Mouse (Mus musculus) embryonic facial prominence, embryonic 14.5 days (tissue): ENCODE data around the gene Mgrn1. TPM values are rescaled to one million over a fixed set of nuclear protein-coding genes. Genes with fewer than 3 reads are reported as not detected.

Experiments
- ATAC-seq: fragments of 200-750 bp; cut with Nextera tagmentation; 2 replicates; pipeline ENCODE4 v1.8.0; 2017; ENCODE audit warnings: low read depth, moderate number of reproducible peaks, moderate TSS enrichment
- DNase-seq: peaks from one replicate; pipeline ENCODE4 v3.0.0-alpha.2; 2015; ENCODE audit warnings: low spot score
- H3K27ac ChIP-seq: fragments of 300-500 bp; sonication (generic); replicated peaks from 2 replicates; pipeline ENCODE4 v1.5.1; 2014; ENCODE audit warnings: low read depth, mild to moderate bottlenecking, low read length, moderate library complexity
- H3K27me3 ChIP-seq: fragments of 300-500 bp; sonication (generic); replicated peaks from 2 replicates; pipeline ENCODE4 v1.6.1; 2014; ENCODE audit warnings: low read length; ENCODE audit not compliant: control insufficient read depth, insufficient read depth
- H3K36me3 ChIP-seq: fragments of 300-500 bp; sonication (generic); 2 replicates; pipeline ENCODE4 v1.6.1; 2014; ENCODE audit warnings: low read length, mixed read lengths; ENCODE audit not compliant: control insufficient read depth, insufficient read depth
- H3K4me1 ChIP-seq: fragments of 300-500 bp; sonication (generic); 2 replicates; pipeline ENCODE4 v1.6.1; 2014; ENCODE audit warnings: antibody characterized with exemption, low read length; ENCODE audit not compliant: control insufficient read depth, insufficient read depth
- H3K4me2 ChIP-seq: fragments of 300-500 bp; sonication (generic); 2 replicates; pipeline ENCODE4 v1.6.1; 2014; ENCODE audit warnings: low read depth, mild to moderate bottlenecking, low read length, moderate library complexity, mixed read lengths
- H3K4me3 ChIP-seq: fragments of 300-500 bp; sonication (generic); 2 replicates; pipeline ENCODE4 v1.5.1; 2014; ENCODE audit warnings: low read depth, mild to moderate bottlenecking, low read length
- H3K9ac ChIP-seq: fragments of 300-500 bp; sonication (generic); 2 replicates; pipeline ENCODE4 v1.6.1; 2014; ENCODE audit warnings: low read depth, mild to moderate bottlenecking, low read length, moderate library complexity, mixed read lengths
- H3K9me3 ChIP-seq: fragments of 300-500 bp; sonication (generic); 2 replicates; pipeline ENCODE4 v1.6.1; 2016; ENCODE audit warnings: low read length; ENCODE audit not compliant: control insufficient read depth
- WGBS: fragments of 180-500 bp; shearing (Covaris S2); extraction: QIAGEN DNeasy Blood & Tissue Kit; methylation state at CpG from one replicate; pipeline ENCODE4 v1.1.7; 2014; 5-methylcytosine and 5-hydroxymethylcytosine counted together
- polyA plus RNA-seq: library from polyadenylated mRNA; unstranded; fragments of >200 nt; fragmentation: Nextera tagmentation; extraction: Ambion mirVana; gene quantifications from 2 replicates; pipeline ENCODE4 v1.2.1, GENCODE M21; 2014

Gene Mgrn1
- polyA plus RNA-seq, 1 experiment from 2014 or later, result 76.2 TPM

GRCm38 (mm10) chr16:4979755-4980380 lies 93.8 kb downstream of the Mgrn1 start:
- H3K9ac ChIP-seq, result no peak overlapping the region
- no peak overlapping the region for H3K27ac ChIP-seq
- WGBS, result 74% methylated on average over 4 of the region's 4 CpGs
- ATAC-seq, result peak; percentile 77; the same call in 1 of the 2 replicates
- no peaks in the 10 kb centered on the region for H3K27me3 ChIP-seq
- H3K4me2 ChIP-seq, result no peak overlapping the region
- H3K9me3 ChIP-seq, result no peaks in the 10 kb centered on the region
- H3K36me3 ChIP-seq, result no peaks in the 10 kb centered on the region
- no peaks in the 10 kb centered on the region for H3K4me1 ChIP-seq
- peak; percentile 38 for DNase-seq
- H3K4me3 ChIP-seq, result no peak overlapping the region

DNA sequence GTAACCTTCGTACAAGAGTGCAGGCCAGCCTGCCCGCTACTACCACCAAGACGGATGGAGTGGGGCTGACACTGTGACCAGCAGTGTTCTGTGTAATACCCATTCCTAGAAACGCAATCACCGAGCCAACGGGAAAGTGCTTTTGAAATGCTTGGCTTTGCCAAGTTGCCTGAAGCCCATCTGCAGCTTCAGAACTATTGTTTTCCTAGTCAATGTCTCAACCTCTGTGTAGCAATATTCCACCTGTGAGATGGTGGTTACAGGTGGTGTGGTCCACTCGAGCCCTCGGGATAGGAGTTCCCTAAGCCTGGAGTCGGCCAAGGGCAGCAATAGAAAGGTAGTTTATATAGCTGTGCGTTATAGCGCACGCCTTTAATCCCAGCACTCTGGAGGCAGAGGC lies 98.7 kb downstream of the Mgrn1 start:
- Histone ChIP-seq H3K9me3 (no peaks in the 10 kb centered on the region), H3K4me1 (no peaks in the 10 kb centered on the region), H3K27ac (no peak overlapping the region), H3K4me3 (no peak overlapping the region), H3K9ac (no peak overlapping the region), H3K4me2 (no peak overlapping the region), H3K27me3 (no peaks in the 10 kb centered on the region), H3K36me3 (no peaks in the 10 kb centered on the region)
- ATAC-seq (no peak), DNase-seq (no peak)
- WGBS, result 91% methylated on average over 12 of the region's 12 CpGs

Other genes with a start within 250 kb of the Mgrn1 start
- gene Vasn, start 246.3 kb upstream of the Mgrn1 start, polyA plus RNA-seq, result 31.3 and 32.4 TPM in 2 replicates
- gene Dnaja3, start 246.3 kb upstream of the Mgrn1 start, polyA plus RNA-seq, result 57.6 and 57.7 TPM in 2 replicates
- gene Coro7, start 206.5 kb upstream of the Mgrn1 start, polyA plus RNA-seq, result 11.5 and 16.1 TPM in 2 replicates
- 46.3 and 56.8 TPM in 2 replicates for gene Nmral1, start 166.9 kb upstream of the Mgrn1 start, polyA plus RNA-seq
- 97.6 and 107 TPM in 2 replicates for gene Hmox2, start 159.9 kb upstream of the Mgrn1 start, polyA plus RNA-seq
- gene Cdip1, start 96.0 kb upstream of the Mgrn1 start, polyA plus RNA-seq, result 86.7 and 91.2 TPM in 2 replicates
- gene 4930562C15Rik, start 50.8 kb upstream of the Mgrn1 start, polyA plus RNA-seq, result 0.33 and 0.39 TPM in 2 replicates
- 36.3 and 39.0 TPM in 2 replicates for gene Ubald1, start 5.9 kb upstream of the Mgrn1 start, polyA plus RNA-seq
- 143 and 162 TPM in 2 replicates for gene Nudt16l1, start 52.5 kb downstream of the Mgrn1 start, polyA plus RNA-seq
- 48.3 and 53.9 TPM in 2 replicates for gene Anks3, start 78.0 kb downstream of the Mgrn1 start, polyA plus RNA-seq
- gene Sept12, start 111.6 kb downstream of the Mgrn1 start, polyA plus RNA-seq, result 0.22 TPM in 1 of 2 replicates, not detected in the other
- gene Smim22, start 121.0 kb downstream of the Mgrn1 start, polyA plus RNA-seq, result 5.8 and 9.3 TPM in 2 replicates
- 50.2 and 53.0 TPM in 2 replicates for gene Rogdi, start 127.3 kb downstream of the Mgrn1 start, polyA plus RNA-seq
- 91.3 and 96.0 TPM in 2 replicates for gene Glyr1, start 163.6 kb downstream of the Mgrn1 start, polyA plus RNA-seq
- gene Ubn1, start 163.8 kb downstream of the Mgrn1 start, polyA plus RNA-seq, result 24.0 and 24.2 TPM in 2 replicates
- 15.3 and 19.3 TPM in 2 replicates for gene Ppl, start 246.2 kb downstream of the Mgrn1 start, polyA plus RNA-seq